Mouse (Mus musculus) G1E (cell line): ENCODE measurements around the gene Pfn1. TPM values are rescaled to one million over a fixed set of nuclear protein-coding genes. Genes with fewer than 3 reads are reported as not detected.
A peak's percentile ranks its signal among the peaks of the same experiment; 100 is the strongest.

ENCODE experiments used
- ATAC-seq: 2 replicates; pipeline ENCODE4 v1.8.0; 2016; ENCODE audit warnings: mild to moderate bottlenecking; ENCODE audit not compliant: insufficient number of reproducible peaks, poor library complexity, low FRiP score, severe bottlenecking; ENCODE audit errors: extremely low read depth
- DNase-seq: peaks from one replicate; pipeline ENCODE4 v3.0.0; 2012; ENCODE audit warnings: low spot score
- H3K27me3 ChIP-seq: 2 replicates; pipeline ENCODE4 v1.6.1; 2012; ENCODE audit warnings: mild to moderate bottlenecking, low read length, inconsistent platforms; ENCODE audit not compliant: insufficient read depth
- H3K36me3 ChIP-seq: replicated peaks from 2 replicates; pipeline ENCODE3; 2012; ENCODE audit warnings: mild to moderate bottlenecking, inconsistent platforms
- H3K4me1 ChIP-seq: 2 replicates; pipeline ENCODE4 v1.6.1; 2012; ENCODE audit warnings: low read depth, low read length, inconsistent platforms, mixed read lengths; ENCODE audit not compliant: insufficient read depth
- H3K4me3 ChIP-seq: 2 replicates; pipeline ENCODE4 v1.5.1; 2012; ENCODE audit warnings: low read depth, mild to moderate bottlenecking, inconsistent platforms, low read length, moderate library complexity, mixed read lengths
- H3K9me3 ChIP-seq: replicated peaks from 2 replicates; pipeline ENCODE4 v1.6.1; 2012; ENCODE audit warnings: inconsistent platforms
- CTCF ChIP-seq: IDR thresholded peaks from 2 replicates; pipeline ENCODE4 v1.5.1; 2012; ENCODE audit warnings: low read depth, low read length, inconsistent platforms, mixed read lengths
- GATA1 ChIP-seq: IDR thresholded peaks from 2 replicates; pipeline ENCODE4 v1.6.1; 2012; ENCODE audit warnings: borderline replicate concordance, low read length, inconsistent platforms, mixed read lengths
- GATA2 ChIP-seq: IDR thresholded peaks from 2 replicates; pipeline ENCODE4 v1.6.1; 2012; ENCODE audit warnings: low read depth, low read length, inconsistent platforms, borderline replicate concordance
- POLR2AphosphoS5 ChIP-seq: IDR thresholded peaks from 2 replicates; pipeline ENCODE4 v1.6.1; 2012; ENCODE audit warnings: low read depth, low read length, inconsistent platforms; ENCODE audit not compliant: insufficient replicate concordance
- TAL1 ChIP-seq: conservative IDR thresholded peaks from 2 replicates; pipeline ENCODE4 v1.6.1; 2012; ENCODE audit warnings: low read depth, low read length, inconsistent platforms, mixed read lengths
- polyA plus RNA-seq: library from polyadenylated mRNA; stranded (reverse); fragments of >175 nt; gene quantifications from 2 replicates; pipeline ENCODE4 v1.2.3, GENCODE M21; 2012
- total RNA-seq, 2 experiments: library from RNA; stranded (forward) in 1 of 2; stranded (reverse) in 1 of 2; fragments of 200-1000 nt in 1 of 2; fragments of >200 nt in 1 of 2; fragmentation: Nextera tagmentation in 1 of 2; gene quantifications; 2 replicates each; pipeline ENCODE4 v1.2.3; 2014 to 2017

Pfn1 gene
- total and polyA plus RNA-seq, 3 experiments, result 774 to 3,649 (median 804) TPM

GRCm38 (mm10) chr11:70656964-70657363 lies 2.5 kb upstream of the Pfn1 start, which contains the start of gene Eno3:
Gene Eno3 (plus strand): TSS chr11:70657202.
- Histone ChIP-seq H3K9me3 (no peaks in the 10 kb centered on the region), H3K27me3 (no peaks in the 10 kb centered on the region), H3K4me1 (peaks cover 51% of the 10 kb centered on the region), H3K36me3 (peaks cover 61% of the 10 kb centered on the region), H3K4me3 (peak within 1 kb of the TSS; percentile 100)
- ATAC-seq, result no peak
- no peak for TF ChIP-seq TAL1
- no peak for TF ChIP-seq GATA1
- TF ChIP-seq CTCF, result no peak
- no peak for TF ChIP-seq GATA2
- no peak for TF ChIP-seq POLR2AphosphoS5
- DNase-seq, result no peak

DNA sequence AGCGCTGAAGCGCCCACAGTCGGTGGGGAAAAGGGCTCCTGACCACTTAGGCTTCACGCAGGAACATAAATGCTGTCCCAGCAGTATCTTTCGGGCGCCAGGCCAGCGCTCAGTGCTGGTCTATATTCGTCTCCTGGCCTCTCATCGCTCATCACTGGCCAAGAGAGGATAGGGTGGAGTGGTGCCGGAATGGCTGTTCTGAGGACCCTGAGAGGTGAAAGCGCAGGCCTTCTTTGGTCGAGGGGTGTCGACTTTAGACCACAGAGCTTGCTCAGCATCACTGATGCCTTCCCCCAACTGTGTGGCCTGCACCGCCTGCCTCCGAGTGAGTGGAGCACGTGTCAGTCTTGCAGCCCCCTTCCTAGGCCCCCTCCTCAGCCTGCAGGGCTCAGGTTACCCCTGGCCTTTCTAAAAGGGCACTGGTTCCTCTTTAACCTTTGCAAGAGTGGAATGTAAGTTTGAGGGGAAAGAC lies 2.0 kb upstream of the Pfn1 start:
- H3K36me3 ChIP-seq, result peaks cover 60% of the 10 kb centered on the region
- DNase-seq (no peak), ATAC-seq (no peak)
- H3K4me3 ChIP-seq, result peak overlapping the region; percentile 100; the same call in 1 of the 2 replicates
- peaks cover 55% of the 10 kb centered on the region for H3K4me1 ChIP-seq
- no peaks in the 10 kb centered on the region for H3K27me3 ChIP-seq
- TF ChIP-seq TAL1 (no peak), GATA1 (no peak), GATA2 (no peak), CTCF (no peak), POLR2AphosphoS5 (no peak)
- no peaks in the 10 kb centered on the region for H3K9me3 ChIP-seq

DNA sequence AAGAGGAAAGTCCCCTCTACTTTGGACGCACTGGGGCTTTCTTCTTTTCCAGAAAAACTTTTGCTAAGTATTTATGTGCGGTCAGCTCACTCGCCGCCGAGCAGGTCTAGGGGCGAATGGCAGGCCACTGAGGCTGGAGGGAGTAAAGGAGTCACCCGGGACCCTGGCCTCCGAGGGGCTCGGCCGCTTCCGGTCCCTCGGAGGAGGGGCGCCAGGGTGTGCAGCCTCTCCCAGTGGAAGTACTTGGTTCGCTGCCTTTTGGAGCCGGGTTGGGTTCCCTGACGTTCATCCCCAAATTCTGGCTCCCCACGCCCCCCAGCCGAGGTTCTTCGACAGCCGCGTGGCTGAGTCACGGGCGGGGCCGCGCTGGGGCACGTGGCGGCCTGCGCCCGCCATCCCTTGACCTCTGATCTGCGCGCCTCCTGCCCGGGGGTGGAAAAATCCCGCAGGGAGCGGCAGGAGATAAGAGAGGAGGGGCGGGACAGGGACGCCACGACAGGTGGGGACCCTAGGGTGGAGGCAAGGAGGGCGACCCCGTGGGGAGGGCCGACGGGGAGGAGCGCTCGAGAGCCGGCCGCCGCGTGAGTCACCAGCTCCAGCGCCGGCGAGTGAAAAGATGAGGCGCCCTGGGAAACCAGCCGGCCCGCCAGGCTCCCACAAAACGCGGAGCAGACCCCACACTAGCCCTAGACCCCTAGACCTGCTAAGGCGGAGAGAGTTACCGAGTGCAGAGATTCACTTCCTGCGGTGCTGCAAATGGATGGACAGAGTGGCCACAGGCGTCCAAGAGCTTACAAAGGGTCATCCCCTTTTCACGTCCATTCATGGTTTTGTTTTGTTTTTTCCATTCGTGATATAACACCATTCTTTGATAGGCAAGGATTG lies 1.4 kb upstream of the Pfn1 start:
- DNase-seq (peak; percentile 65), ATAC-seq (peak; percentile 47)
- H3K4me3 ChIP-seq, result peak overlapping the region; percentile 100
- peaks cover 62% of the 10 kb centered on the region for H3K4me1 ChIP-seq
- H3K9me3 ChIP-seq, result no peaks in the 10 kb centered on the region
- peaks cover 60% of the 10 kb centered on the region for H3K36me3 ChIP-seq
- TF ChIP-seq TAL1, result no peak
- no peak for TF ChIP-seq GATA1
- no peak for TF ChIP-seq CTCF
- TF ChIP-seq GATA2, result no peak
- no peak for TF ChIP-seq POLR2AphosphoS5
- H3K27me3 ChIP-seq, result no peaks in the 10 kb centered on the region

- Histone ChIP-seq H3K36me3 (peaks cover 62% of the 10 kb centered on the region), H3K27me3 (no peaks in the 10 kb centered on the region), H3K9me3 (no peaks in the 10 kb centered on the region), H3K4me3 (peak overlapping the region; percentile 100), H3K4me1 (peaks cover 69% of the 10 kb centered on the region)
- DNase-seq, result peak; percentile 83
- TF ChIP-seq CTCF (no peak), TAL1 (no peak), GATA1 (no peak), GATA2 (no peak), POLR2AphosphoS5 (no peak)
- ATAC-seq, result no peak
Observed at GRCm38 (mm10) chr11:70654923-70655570, 603 bp upstream of the Pfn1 start.

- peak; percentile 66 for DNase-seq
- Histone ChIP-seq H3K4me1 (peaks cover 79% of the 10 kb centered on the region), H3K9me3 (no peaks in the 10 kb centered on the region), H3K36me3 (peaks cover 63% of the 10 kb centered on the region), H3K27me3 (no peaks in the 10 kb centered on the region), H3K4me3 (peak overlapping the region; percentile 100)
- no peak for ATAC-seq
- no peak for TF ChIP-seq POLR2AphosphoS5
- TF ChIP-seq GATA2, result no peak
- TF ChIP-seq TAL1, result no peak
- no peak for TF ChIP-seq GATA1
- TF ChIP-seq CTCF, result no peak
Observed at GRCm38 (mm10) chr11:70653345-70654197, 873 bp downstream of the Pfn1 start.
